Mouse (Mus musculus): ENCODE data around the gene Trp63. TPM values are rescaled to one million over a fixed set of nuclear protein-coding genes. Genes with fewer than 3 reads are reported as not detected.
"Not testable (repeated sequence)": the region's sequence is repeated elsewhere in the genome, so short reads cannot be mapped to it uniquely, and the experiment has no call there.

Gene Trp63
- under 1 TPM; 0.53 to 0.79 (median 0.62) TPM for total RNA-seq (2022)

GRCm38 (mm10) chr16:25683531-25684248, at the start of gene Trp63:
TSS of gene Trp63 (plus strand) at chr16:25683763.
- DNase-seq (ENCODE audit: low spot score in 2 of 2) = no peak

- DNase-seq (ENCODE audit: low spot score in 2 of 2) = not testable (repeated sequence)
Observed at GRCm38 (mm10) chr16:25644716-25645115, 38.8 kb upstream of the Trp63 start.

GRCm38 (mm10) chr16:25660510-25661235, 22.9 kb upstream of the Trp63 start:
- no peak for DNase-seq (ENCODE audit: low spot score in 2 of 2)

DNA sequence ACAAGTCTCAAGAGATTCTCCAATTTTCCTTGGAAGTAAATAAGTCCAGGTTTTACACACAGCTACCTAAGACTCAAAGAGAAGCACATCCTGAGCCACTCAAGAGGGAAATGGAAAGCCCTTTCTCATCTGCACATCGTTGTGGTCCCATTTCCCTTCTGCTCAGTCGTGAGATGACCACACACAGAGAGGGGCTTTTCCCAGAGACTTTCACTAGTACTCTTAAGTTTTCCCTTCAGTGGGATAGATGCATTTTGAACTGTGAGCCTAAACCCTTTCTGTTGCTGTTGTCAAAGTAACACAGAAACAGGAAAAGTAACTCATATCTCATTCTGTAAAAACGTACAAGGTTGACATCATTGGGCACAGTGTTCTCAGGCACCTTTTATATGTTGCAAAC, 20.4 kb upstream of the Trp63 start:
- DNase-seq (ENCODE audit: low spot score in 2 of 2) = no peak

DNA sequence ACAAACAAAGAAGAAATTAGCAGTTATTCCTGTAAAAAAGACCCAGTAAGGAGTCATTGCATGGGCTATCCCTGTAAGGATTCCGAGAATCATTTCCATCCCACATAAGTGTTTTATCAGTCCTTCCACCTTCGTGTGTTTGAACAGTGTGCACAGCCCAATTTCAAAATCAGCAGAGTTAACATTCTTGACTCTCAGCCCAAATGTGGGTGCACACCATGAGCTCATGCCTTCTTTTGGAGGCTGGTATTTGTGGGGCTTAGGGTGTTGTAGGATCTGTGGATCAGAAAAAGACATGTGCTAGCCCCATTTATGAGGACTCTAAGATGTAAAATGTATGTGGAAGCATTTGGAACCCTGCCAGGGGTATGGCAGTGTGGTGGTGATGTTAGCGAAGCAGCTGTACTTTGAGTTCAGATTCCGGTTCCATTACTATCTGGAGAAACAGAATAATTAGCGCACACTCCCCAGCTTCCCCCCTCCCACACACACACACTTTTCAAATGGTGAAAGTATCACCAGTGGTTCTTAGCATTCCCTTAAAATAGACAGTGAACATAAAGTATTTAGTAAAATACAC, 9.6 kb upstream of the Trp63 start:
- peak in 1 of 2 experiments; percentile 6 for DNase-seq (ENCODE audit: low spot score in 2 of 2)

DNA sequence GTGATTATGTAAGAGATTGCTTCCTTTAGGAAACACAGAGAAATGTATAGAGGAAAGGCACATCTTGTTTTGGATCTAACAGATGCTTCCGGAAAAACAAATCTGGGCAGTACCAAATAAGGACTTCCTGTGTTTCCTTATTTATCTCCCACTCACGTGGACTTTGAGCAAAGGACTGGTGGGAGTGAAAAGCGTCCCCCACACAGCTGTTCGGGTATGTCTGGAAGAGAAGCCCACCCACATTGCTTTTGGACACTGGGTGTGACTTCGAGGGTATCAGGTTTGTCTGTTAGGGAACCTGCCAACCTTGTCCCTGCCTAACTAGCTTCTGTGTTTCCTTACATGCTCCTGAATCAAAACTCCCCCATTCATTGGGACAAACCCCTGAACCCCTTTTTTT, 3.2 kb upstream of the Trp63 start:
- peak in 1 of 2 experiments; percentile 15 for DNase-seq (ENCODE audit: low spot score in 2 of 2)

DNA sequence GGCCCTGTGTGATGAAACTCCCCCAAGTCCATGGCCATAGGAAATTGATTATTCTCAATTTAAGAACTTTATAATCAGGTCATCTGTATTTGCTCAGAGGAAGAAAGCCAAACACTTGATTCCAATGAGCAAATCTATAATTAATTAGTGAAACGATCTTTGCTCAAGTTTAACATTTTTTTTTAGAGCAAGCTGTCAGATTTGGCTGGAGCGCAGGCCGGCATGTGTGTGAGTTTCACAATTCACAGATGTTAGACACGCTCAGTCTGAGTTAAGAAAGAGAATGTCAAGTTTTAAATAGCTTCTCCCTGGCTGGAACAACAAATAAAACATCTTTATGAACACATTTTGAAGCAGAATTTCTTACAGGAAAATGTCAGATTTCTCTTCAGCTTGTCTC, 1.0 kb upstream of the Trp63 start:
- peak in 1 of 2 experiments; percentile 11 for DNase-seq (ENCODE audit: low spot score in 2 of 2)

GRCm38 (mm10) chr16:25684572-25684971, 1.0 kb downstream of the Trp63 start:
- DNase-seq (ENCODE audit: low spot score in 2 of 2) = no peak

GRCm38 (mm10) chr16:25690612-25691011, 7.0 kb downstream of the Trp63 start:
- no peak for DNase-seq (ENCODE audit: low spot score in 2 of 2)

GRCm38 (mm10) chr16:25701252-25701651, 17.7 kb downstream of the Trp63 start:
- DNase-seq (ENCODE audit: low spot score in 2 of 2) = no peak

DNA sequence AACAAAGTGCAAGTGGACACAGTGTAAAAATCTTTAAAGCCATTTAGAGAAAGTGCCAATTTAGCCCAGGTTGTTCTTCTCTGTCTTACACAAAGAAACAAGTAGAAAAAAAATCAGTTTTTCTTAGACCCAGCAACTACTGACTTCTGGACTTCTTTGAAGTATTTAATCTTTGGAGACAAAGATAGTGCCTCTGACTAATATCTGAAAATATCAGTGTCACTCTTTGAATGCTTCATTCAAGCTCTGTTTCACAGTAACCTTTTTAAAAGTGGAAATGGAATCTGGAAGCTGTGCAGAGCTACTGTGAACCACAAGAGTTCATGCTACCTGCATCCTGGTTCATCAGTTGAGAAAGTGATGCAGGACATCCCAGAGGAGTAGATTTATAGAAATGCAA, 22.7 kb downstream of the Trp63 start:
- no peak for DNase-seq (ENCODE audit: low spot score in 2 of 2)

DNA sequence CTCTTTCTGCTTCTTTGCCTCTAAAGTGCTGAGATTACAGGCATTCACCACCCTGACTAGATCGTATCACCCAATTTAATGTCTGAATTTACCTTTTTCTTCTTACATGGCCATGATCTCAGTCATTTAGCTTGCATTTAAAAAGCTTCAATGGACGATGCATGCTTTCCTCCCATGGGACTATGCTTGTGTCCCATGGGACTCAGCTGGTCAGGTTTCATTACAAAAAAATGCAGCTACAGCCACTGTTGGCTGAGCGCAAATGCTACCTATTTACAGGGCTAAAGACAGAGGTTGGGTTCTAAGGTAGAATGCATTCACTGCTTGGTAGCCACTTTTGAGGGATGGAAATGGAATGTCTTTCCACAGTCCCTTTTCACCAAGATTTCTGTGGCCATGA, 32.2 kb downstream of the Trp63 start:
- no peak for DNase-seq (ENCODE audit: low spot score in 2 of 2)

DNA sequence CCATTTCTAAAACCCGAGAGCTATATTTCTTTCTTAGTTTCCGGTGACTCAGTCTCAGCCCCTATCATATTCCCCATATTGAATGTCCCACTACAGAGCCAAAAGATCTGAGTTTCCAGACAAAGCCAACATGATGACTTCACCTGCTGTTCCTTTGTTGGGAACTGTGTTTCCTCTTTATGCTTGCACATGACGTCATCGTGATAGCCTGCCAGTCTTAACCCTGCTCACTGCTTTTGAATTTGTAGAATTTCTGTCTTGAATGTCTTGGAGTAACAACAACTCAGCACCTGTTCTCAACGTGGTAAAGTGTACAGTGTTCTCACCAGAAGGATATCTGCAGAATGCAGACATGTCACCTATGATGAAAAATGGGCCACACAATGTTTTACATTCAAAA, 39.6 kb downstream of the Trp63 start:
- DNase-seq (ENCODE audit: low spot score in 2 of 2) = no peak

DNA sequence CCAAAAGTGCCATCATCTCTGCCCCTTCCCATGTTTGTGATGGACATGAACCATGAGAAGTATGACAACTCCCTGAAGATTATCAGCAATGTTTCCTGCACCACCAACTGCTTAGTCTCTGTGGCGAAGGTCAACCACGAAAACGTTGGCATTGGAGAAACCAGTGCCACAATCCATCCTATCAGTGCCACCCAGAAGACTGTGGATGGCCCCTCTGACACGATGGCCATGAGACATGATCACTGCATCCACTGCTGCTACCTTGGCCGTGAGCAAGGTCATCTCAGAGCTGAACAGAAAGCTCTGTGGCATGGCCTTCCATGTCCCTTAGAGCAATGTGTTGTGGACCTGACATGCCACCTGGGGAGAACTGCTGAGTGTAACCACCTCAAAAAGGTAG, 43.4 kb downstream of the Trp63 start:
- DNase-seq (ENCODE audit: low spot score in 2 of 2) = no peak

GRCm38 (mm10) chr16:25727957-25728506, 44.5 kb downstream of the Trp63 start:
- DNase-seq (ENCODE audit: low spot score in 2 of 2) = no peak

DNA sequence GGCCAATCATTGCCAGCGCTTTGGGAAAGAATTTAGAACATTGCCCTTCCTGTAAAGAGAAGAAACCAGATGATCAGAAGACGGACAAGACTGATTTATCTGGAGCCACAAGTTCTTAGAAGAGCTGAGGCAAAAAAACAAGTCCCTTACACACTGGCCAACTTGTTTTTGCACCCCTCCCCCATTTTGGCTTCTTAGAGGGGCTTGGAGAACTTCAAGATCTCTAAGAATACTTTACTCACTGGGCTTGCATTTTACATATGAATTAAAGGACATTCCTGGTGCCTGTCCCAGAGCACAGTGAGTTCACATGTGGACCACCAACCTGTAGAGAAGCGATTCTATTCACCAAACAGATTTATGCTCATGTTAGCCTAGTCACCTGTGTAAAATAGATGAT, 53.3 kb downstream of the Trp63 start:
- DNase-seq (ENCODE audit: low spot score in 2 of 2) = no peak

DNA sequence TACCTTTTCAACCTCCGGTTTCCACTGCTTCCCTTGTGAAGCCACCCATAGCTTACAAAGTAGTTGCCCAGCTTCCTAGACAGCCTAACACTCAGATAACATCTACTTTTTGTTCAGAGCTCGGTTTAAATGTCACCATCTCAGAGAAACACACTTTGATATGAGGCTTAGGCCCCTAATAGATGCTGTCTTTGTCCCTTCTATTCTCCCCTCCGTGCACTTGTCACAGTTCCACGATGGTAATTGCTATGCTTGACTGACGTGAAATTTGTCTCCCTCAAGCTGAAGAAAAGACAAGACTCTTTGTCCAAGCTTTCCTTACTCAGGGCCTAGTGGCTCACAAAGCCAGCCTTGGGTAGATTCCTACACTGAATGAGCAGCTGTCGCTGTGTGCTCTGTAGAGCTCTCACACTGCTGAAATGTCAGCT, 54.1 kb downstream of the Trp63 start:
- DNase-seq (ENCODE audit: low spot score in 2 of 2) = no peak

DNA sequence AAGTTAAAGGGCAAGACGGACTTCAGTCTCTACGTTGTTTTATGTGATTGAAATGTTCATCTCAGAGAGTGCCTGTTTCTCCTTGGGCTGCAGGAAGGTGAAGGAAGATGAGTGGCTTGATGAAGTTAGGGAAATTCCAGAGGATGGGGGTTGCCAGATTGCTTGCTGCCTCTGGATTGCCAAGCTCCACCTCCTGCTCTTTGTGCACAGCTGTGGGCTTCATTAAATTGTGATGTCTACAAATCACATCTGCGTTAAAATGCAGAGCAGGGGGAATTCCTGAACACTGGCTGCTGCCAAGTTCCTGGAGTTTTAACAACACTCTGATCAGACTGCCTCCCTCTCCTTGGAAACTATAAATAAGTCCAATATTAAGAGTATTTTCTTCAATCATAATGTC, 63.2 kb downstream of the Trp63 start:
- no peak for DNase-seq (ENCODE audit: low spot score in 2 of 2)

GRCm38 (mm10) chr16:25751866-25752265, 68.3 kb downstream of the Trp63 start:
- no peak for DNase-seq (ENCODE audit: low spot score in 2 of 2)

DNA sequence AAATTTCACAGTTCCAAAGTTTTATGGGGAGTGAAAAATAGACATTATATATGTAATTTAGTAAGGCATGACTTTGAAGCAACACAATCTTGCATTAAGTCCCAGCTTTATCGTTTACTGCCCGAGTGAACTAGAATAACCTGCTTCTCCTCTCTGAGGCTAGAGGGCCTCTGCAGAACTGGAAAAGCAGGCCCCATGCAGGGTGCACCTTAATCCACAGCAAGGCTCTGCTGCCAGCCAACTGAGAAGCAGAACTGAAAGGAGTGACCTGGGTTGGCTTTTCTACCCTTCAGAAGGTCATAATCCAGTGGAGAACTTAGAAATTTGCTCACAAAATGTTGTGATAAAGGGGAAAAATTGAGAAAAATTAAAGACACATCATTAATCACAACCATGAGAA, 74.5 kb downstream of the Trp63 start:
- DNase-seq (ENCODE audit: low spot score in 2 of 2) = no peak

GRCm38 (mm10) chr16:25765549-25765948, 82.0 kb downstream of the Trp63 start:
- no peak for DNase-seq (ENCODE audit: low spot score in 2 of 2)

- DNase-seq (ENCODE audit: low spot score in 2 of 2) = no peak
Observed at GRCm38 (mm10) chr16:25774611-25775010, 91.0 kb downstream of the Trp63 start.

Measured in left cerebral cortex, adult 8-10 months (tissue).